Mouse (Mus musculus): Measurements from ENCODE around the gene Cux2.

DNA sequence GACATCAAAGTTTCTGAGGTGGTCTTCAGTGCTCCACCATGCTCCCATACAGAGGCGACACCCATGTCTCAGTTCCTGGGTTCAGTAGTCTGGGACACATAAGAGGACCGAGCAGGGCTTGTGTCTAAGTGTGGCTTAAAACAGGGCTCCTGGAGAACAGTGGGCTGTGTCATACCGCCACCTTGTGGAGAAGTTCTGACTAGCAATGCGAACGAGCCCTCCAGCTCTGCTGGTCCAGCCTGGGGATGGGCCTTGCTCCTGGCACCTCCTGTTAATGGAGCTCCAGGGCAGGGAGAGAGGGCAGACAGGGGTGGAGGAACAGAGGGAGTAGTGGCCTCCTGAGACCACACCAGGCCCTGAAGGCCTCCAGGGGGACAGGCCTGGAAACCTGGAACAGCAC lies 39.0 kb upstream of the Cux2 start:
- peak; percentile 97 for TF ChIP-seq CTCF (IDR thresholded peaks at IDR 0.05; ENCODE audit: borderline replicate concordance, insufficient read depth, low read depth, low read length)
- TF ChIP-seq POLR2A (IDR thresholded peaks at IDR 0.05; ENCODE audit: borderline replicate concordance, insufficient read depth, low read length), result no peak

Measured in cerebellum, adult 2 months (tissue).